Mouse (Mus musculus) C2C12 (cell line): ENCODE measurements at regions not wholly inside any gene's neighbourhood (a gene's known extent, or its start where the extent isn't known, plus 50 kb on each side); places are given as distances from the start of the nearest gene placed in this dataset.

ENCODE experiments used
- CTCF ChIP-seq: IDR thresholded peaks from one replicate; pipeline ENCODE4 v1.5.1; 2011; ENCODE audit not compliant: control insufficient read depth, insufficient read depth, insufficient read length
- MAX ChIP-seq: IDR thresholded peaks from one replicate; pipeline ENCODE4 v1.6.1; 2011; ENCODE audit warnings: mild to moderate bottlenecking, control low read depth
- MYOG ChIP-seq: IDR thresholded peaks from one replicate; pipeline ENCODE4 v1.6.1; 2011; ENCODE audit not compliant: control insufficient read depth, insufficient read length; ENCODE audit errors: extremely low read depth

- TF ChIP-seq CTCF (no peak), MYOG (no peak), MAX (no peak)
These were observed 147.1 kb downstream of the Lrig3 start for GRCm38 (mm10) chr10:126113106-126113505.
